Mouse (Mus musculus) ZHBTc4 (cell line): Measurements from ENCODE around the gene Kalrn.
A peak's percentile ranks its signal among the peaks of the same experiment; 100 is the strongest.

ENCODE experiments used
- DNase-seq: peaks from one replicate; pipeline ENCODE4 v3.0.0-alpha.2; 2011; ENCODE audit warnings: low read depth, low spot score

Kalrn gene

GRCm38 (mm10) chr16:34573151-34573802 lies at the start of gene Kalrn:
Gene Kalrn (minus strand): TSS chr16:34573532.
- DNase-seq = peak; percentile 92

GRCm38 (mm10) chr16:34614021-34614420 lies 40.7 kb upstream of the Kalrn start:
- DNase-seq = no peak

DNA sequence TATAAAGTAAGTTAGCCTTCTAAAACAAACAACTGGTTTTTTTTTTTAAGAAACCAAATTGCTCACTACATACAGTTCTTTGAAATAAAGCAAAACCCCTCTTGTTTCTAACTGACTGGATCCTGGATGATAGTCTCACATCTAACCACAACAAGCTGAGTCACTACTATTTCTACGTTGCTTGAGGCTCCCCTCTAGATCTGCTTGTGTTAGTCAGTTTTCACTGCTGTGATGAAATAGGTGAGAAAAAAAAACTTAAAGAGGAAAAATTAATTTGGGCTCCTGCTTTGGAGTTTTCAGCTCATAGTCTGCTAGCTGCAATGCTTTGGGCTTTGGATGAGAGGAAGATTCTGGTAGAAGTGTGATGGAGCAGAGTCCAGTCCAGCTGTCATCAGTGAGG lies 36.8 kb upstream of the Kalrn start:
- no peak for DNase-seq

DNA sequence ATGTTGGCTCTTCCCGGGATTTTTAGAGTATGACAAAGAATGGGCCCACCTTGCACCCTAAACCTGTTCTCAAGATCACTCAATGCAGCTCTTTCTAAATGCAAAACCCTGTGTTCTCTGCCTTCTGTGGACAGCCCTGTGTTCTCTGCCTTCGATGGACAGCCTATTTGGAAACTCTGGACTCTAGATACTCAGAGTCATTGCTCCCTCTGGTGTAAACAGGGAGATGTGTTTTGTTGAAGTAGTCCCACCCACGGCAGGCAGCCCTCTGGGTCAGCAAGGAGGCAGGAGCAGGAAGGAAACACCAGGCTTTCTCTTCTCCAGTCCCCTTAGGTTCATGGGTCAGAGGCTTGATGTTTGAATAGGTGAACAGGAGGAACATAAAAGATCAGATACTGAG lies 32.3 kb upstream of the Kalrn start:
- DNase-seq = no peak

- no peak for DNase-seq
Observed at GRCm38 (mm10) chr16:34603854-34604253, 30.5 kb upstream of the Kalrn start.

DNA sequence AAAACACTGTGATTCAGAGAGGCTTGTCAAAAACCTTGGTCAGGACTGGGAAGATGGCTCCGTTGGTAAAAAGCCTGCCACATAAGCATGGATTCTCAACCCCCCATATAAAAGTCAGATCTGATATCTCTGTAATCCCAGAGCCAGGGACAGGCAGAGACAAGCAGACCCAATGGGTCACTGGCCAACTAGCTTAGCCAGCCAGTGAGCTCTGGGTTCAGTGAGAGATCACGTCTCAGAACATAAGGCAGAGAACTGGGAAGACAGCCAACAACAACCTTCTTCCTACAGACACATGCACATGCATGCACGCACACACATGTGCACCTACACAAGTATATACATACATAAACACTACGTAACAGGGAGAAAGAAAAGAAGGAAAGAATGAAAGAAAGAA lies 29.7 kb upstream of the Kalrn start:
- no peak for DNase-seq

DNA sequence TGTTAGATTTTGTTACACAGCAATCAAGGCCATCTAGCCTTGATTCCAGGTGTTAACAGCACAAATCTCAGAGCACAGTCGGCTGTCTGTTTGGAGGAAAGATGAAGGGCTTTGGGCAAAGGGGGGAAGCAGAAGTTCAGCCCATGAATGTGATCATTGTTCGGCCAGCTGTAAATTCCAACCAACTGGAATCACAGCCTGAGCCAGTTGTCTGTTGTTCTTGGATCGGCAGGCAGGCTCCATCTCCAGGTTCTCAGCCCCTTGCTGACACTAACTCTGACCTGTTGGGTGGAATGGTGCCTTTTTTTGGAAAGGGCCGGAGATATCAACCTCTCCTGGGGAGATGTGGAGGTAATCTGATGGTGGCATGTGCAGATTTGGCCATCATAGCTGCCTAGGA lies 28.6 kb upstream of the Kalrn start:
- no peak for DNase-seq

GRCm38 (mm10) chr16:34595294-34595693 lies 22.0 kb upstream of the Kalrn start:
- no peak for DNase-seq

DNA sequence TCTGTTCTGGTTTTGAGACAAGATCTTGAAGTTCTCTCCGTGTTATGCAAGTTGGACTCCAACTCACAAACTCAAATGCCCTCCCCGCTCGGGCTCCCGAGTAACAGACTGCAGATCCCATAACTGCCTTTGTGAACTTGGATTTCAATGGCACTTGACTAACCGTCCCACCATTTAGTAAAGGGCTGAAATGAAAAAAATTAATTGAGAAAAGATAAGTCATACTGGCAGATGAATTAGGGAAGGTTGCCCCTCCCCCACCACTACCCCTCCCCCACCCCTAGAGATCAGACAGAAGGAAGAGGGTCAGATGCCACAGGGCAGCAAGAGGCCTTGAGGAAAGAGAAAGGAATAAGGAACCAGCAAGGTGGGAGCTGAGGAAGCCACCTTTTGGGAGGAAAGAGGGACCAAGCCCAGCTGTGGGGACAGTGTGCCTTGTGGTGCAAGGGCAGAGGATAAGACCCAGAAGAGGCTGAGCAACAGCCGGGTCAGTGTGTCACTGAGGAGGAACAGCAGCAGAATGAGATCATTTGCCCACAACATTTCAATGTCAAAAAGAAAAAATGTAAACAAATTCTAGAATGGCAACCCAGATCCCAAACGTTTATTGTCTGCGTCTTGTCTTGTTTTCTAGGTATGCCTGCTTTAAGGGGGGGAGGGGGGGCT lies 21.4 kb upstream of the Kalrn start:
- no peak for DNase-seq

DNA sequence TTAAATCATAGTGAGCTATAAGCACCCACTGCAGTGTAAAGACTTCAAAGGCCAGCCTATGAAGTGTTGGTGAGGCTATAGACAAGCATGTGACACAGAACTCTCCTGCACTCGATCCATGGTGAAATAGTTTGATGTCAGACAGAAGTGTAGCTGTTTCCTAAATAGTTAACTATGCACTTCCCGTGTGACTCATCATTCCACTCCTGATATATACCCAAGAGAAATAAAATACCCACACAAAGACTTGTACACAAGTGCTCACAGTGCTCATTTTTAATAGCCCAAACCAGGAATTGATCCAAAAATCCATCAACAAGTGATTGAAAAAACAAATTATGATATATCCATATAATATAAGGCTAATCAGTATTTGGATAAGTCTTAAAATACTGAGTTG lies 19.4 kb upstream of the Kalrn start:
- DNase-seq = no peak

GRCm38 (mm10) chr16:34591934-34592333 lies 18.6 kb upstream of the Kalrn start:
- DNase-seq = no peak

GRCm38 (mm10) chr16:34579671-34580326 lies 6.5 kb upstream of the Kalrn start:
- peak; percentile 43 for DNase-seq

DNA sequence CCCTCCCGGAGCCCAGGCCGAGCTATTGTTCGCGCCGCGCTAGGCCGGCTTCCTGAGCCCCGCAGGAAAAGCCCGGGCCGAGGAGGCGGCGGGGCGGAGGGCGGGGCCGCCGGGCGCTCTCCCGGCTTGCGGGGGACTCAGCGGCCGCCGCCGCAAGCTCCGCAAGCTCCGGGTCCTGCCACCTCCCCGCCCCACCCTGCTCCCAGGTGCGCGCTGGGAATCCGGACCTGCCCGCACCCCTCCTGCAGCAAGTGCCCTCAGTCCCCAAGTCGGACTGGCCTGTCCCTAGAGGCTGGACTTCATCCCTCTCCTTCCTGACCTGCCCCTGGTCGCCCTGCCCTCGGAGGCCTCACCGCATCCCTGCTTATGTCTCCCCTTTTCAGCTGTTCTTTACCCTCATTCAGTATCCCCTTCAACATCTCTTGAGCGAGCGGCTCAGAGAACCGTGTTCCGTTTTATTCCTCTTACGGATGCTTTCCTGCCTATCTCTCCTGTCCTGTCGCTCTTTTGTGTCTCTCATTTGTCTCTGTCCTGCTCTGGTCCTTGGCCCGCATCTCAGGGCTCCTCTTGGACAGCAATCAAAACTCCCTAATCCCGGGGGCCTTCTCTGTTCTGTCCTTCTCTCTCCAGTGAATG lies 642 bp upstream of the Kalrn start:
- peak; percentile 37 for DNase-seq

DNA sequence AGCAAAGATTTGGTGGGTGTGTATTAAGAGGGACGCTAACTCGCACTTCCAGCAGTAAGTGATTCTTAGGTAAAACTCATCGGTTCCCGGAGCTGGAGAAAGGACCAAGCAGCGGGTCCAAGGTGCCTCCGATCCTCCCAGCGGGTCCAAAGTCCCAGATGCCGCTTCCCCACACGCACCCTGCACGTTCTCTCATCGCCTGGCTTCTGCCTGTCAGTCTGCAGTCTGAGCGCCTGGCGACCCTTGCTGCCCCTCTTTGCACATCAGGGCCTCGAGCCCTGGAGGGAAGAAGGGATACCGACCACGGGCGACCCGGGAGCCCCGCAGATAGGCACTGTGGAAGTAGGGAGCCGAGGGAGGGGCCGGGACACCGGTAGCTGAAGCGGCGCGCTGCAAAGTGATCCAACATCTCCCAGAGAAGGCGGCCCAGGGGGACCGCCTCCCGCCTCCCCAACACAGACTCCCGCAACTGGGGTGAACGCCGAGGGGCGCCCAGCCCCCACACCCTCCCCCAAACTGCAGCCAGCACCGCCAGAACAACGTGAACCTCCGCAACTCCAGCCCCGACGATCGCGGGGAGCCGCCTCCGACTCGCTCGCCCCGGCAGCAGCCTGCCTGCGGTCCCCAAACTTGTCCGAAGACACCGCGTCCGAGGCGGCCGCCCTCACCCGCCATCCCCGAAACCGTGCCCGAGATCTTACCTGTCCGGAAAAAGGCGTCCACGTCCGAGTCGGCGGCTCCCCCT lies 754 bp downstream of the Kalrn start:
- DNase-seq = peak; percentile 62

- DNase-seq = no peak
Observed at GRCm38 (mm10) chr16:34571931-34572405, 1.4 kb downstream of the Kalrn start.

GRCm38 (mm10) chr16:34569897-34570296 lies 3.4 kb downstream of the Kalrn start:
- DNase-seq = no peak

DNA sequence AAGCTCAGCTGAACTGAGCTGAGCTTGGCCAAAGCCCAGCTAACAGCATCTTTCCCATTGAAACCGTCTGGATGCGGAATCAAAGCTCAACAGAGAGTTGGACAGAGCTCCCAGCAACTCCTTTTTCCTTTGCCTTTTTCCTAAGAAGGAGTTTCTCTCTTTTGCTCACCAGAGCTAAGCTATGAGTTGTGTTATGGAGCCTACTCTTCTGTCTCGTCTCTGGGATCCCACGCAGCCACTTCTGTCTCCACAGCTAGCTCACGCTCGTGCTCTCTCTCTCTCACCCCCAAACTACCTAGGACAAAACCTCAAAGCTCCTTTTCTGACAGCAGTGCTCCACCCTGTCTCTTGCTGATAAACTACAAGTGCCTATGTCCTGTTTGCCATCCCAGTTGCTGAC lies 4.5 kb downstream of the Kalrn start:
- no peak for DNase-seq

DNA sequence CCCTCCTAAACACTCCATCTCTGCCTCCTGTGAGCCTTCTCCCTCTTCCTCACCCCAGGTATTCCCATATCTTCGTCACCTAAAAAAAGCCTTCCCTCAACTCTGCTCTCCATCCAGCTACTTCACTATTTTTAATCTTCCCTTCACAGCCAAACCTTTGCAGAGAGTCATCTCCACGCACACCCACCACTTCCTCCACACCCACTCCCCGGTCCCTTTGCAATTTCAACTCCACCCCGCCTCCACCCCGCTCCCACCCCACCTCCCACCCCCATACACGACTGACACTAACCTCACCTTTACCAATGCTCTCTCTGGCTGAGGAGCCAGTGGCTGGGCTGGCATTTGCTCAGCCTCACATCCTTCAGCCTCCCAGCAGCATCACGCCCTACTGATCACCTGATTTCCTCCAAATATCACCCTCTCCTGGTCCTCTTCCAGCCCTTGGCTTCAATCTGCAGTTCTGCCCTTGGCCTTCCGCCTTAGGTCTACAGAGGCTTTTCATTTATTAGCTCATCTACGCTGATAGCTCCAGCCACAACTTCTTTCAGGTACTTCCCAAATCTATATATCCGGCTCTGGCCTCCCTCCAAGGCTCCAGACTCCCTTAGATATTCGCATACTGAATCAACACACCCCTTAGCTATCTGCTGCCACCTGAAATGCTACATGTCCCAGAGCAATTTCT lies 9.6 kb downstream of the Kalrn start:
- no peak for DNase-seq

DNA sequence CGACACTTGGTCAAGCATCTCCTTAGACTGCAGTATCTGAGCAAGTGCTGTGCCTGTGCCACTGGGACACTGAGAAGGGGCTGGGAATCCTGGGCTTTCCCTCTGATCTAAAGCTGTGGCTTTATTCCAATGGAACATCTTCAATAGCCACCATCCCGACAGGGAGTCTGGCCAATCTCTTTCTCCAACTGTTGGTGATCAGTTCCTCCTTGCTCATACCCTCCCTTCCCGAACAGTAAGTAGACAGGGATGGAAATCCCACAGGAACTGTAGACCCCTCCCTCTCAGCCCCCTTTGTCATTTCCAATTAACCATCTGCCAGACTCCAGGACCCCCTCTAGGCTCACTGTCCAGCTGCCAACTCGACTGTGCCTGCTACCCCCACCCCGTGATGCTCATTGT lies 11.6 kb downstream of the Kalrn start:
- DNase-seq = no peak

DNA sequence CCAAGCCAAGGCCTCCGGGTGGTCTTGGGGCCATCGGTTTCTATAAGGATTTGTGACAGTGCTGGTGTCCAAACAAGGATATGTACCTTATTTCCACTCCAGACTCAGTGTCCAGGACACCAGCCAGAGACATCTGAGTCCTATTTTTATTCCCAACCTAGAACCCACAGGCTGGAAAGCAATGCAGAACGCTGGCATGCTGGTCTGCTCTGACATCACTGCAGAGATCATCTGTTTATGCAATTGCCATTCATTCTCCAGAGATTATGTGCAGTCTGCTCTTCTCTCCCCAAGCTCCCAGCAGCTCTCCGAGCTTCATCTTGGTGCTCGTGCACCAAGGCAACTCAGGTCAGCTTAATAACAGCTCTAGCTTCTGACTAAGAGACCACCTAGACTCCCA lies 12.5 kb downstream of the Kalrn start:
- no peak for DNase-seq

DNA sequence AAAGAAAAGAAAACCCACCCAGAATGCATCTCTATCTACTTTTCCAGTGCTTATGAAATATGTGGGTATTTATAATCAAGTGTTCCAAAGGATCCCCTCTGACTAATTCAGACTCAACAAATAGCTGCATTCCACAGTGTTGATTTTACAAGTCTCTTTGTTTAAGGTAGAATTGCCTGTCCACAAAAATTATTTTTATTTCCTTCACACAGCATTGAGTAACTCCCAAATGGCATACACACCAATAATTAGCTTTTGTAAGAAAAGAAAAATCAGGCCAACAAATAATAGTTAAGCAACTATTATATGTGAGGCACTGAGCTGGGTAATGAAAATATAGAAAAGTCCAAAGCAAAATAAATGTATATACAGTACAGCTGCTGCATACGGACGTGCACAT lies 12.9 kb downstream of the Kalrn start:
- DNase-seq = no peak
